ENCODE assay signal across 8 mouse cellular contexts in genomic region chr9:64810822-64811537, GRCm38 (mm10). TPM values are rescaled to one million over a fixed set of nuclear protein-coding genes. Genes with fewer than 3 reads are reported as not detected.
DNase-seq lines count a peak whose midpoint lies in the region; ATAC-seq and TF ChIP-seq lines count a peak whose summit lies in the region.

TSS of gene Dennd4a (plus strand) at chr9:64811340.

- peak; percentile 98 for DNase-seq in heart, postnatal 10 days
- DNase-seq in large intestine, adult 2 months (ENCODE audit: low read depth, low spot score), result peak; percentile 92
- DNase-seq in liver, postnatal 0 days, result peak; percentile 99
- DNase-seq in testis, postnatal 10 days (ENCODE audit: low spot score), result peak; percentile 97

- peak within 1 kb of the TSS; percentile 72 for H3K4me2 ChIP-seq in forebrain, embryonic 13.5 days
- H3K4me2 ChIP-seq in liver, postnatal 0 days (ENCODE audit: low read depth, low read length), result peak within 1 kb of the TSS; percentile 83
- peak within 1 kb of the TSS; percentile 57 for H3K4me2 ChIP-seq in neural tube, embryonic 14.5 days (ENCODE audit: low read depth, low read length)

- no peaks in the 10 kb centered on the region for H3K9me3 ChIP-seq in ES-Bruce4 (replicated peaks; ENCODE audit: control insufficient read depth, insufficient read depth, low read length, poor library complexity, severe bottlenecking)
- H3K9me3 ChIP-seq in forebrain, embryonic 13.5 days (replicated peaks), result no peaks in the 10 kb centered on the region
- no peaks in the 10 kb centered on the region for H3K9me3 ChIP-seq in liver, postnatal 0 days (ENCODE audit: low read length)
- H3K9me3 ChIP-seq in neural tube, embryonic 14.5 days (ENCODE audit: control insufficient read depth, low read length), result no peaks in the 10 kb centered on the region

- no peak for TF ChIP-seq POLR2A in ES-Bruce4 (IDR thresholded peaks at IDR 0.05; ENCODE audit: insufficient read depth, low read length)

- ATAC-seq in cerebellum, adult (ENCODE audit: insufficient number of reproducible peaks, low FRiP score, low TSS enrichment), result peak; percentile 98
- ATAC-seq in forebrain, embryonic 13.5 days, result peak; percentile 96
- ATAC-seq in liver, postnatal 0 days, result peak; percentile 92
- peak; percentile 98 for ATAC-seq in neural tube, embryonic 14.5 days (ENCODE audit: low read depth)

- H3K36me3 ChIP-seq in ES-Bruce4 (ENCODE audit: control insufficient read depth, insufficient read depth, low read length, poor library complexity, severe bottlenecking), result no peaks in the 10 kb centered on the region
- H3K36me3 ChIP-seq in forebrain, embryonic 13.5 days (ENCODE audit: poor library complexity, severe bottlenecking), result no peaks in the 10 kb centered on the region
- no peaks in the 10 kb centered on the region; the same call in 1 of the 2 replicates for H3K36me3 ChIP-seq in liver, postnatal 0 days (replicated peaks; ENCODE audit: insufficient read depth, low read length)
- no peaks in the 10 kb centered on the region for H3K36me3 ChIP-seq in neural tube, embryonic 14.5 days (ENCODE audit: control insufficient read depth, insufficient read depth, low read length)

- TF ChIP-seq EP300 in ES-Bruce4 (IDR thresholded peaks at IDR 0.05; ENCODE audit: insufficient read depth, low read depth, low read length), result no peak
- peak; percentile 70 for TF ChIP-seq EP300 in liver, postnatal 0 days (IDR thresholded peaks at IDR 0.05; ENCODE audit: low read depth)

- H3K27me3 ChIP-seq in ES-Bruce4 (ENCODE audit: control insufficient read depth, insufficient read depth, low read length, poor library complexity, severe bottlenecking), result no peaks in the 10 kb centered on the region
- no peaks in the 10 kb centered on the region for H3K27me3 ChIP-seq in forebrain, embryonic 13.5 days
- no peaks in the 10 kb centered on the region for H3K27me3 ChIP-seq in liver, postnatal 0 days (ENCODE audit: insufficient read depth, low read length)
- H3K27me3 ChIP-seq in neural tube, embryonic 14.5 days (ENCODE audit: control insufficient read depth, insufficient read depth, low read length), result no peaks in the 10 kb centered on the region

- H3K9ac ChIP-seq in ES-Bruce4 (ENCODE audit: low read depth, poor library complexity, severe bottlenecking), result peak within 1 kb of the TSS; percentile 73
- H3K9ac ChIP-seq in forebrain, embryonic 13.5 days, result peak within 1 kb of the TSS; percentile 77
- H3K9ac ChIP-seq in liver, postnatal 0 days (replicated peaks), result peak within 1 kb of the TSS; percentile 89
- peak within 1 kb of the TSS; percentile 76 for H3K9ac ChIP-seq in neural tube, embryonic 14.5 days (replicated peaks; ENCODE audit: low read depth, low read length)

- H3K4me3 ChIP-seq in ES-Bruce4 (ENCODE audit: low read depth, low read length), result peak within 1 kb of the TSS; percentile 93
- H3K4me3 ChIP-seq in forebrain, embryonic 13.5 days, result peak within 1 kb of the TSS; percentile 79
- peak within 1 kb of the TSS; percentile 98 for H3K4me3 ChIP-seq in liver, postnatal 0 days (ENCODE audit: low read depth, low read length)
- peak within 1 kb of the TSS; percentile 81 for H3K4me3 ChIP-seq in neural tube, embryonic 14.5 days (ENCODE audit: low read depth, low read length)

- 2% methylated on average over 42 of the region's 51 CpGs for WGBS in forebrain, embryonic 13.5 days
- under 1% methylated on average over 49 of the region's 51 CpGs for WGBS in large intestine, adult 2 months
- WGBS in liver, postnatal 0 days (ENCODE audit: insufficient replicate concordance), result under 1% methylated on average over 48 of the region's 51 CpGs
- WGBS in neural tube, embryonic 14.5 days, result under 1% methylated on average over 45 of the region's 51 CpGs

- intact Hi-C loops in heart, postnatal 10 days (cut with DNase I), result loop anchor here (2.0 to 5.0 kb wide), 3 partner anchors 24 to 74 kb away; partner anchors contain the start of gene Rab11a

- no peaks in the 10 kb centered on the region for H3K4me1 ChIP-seq in ES-Bruce4 (ENCODE audit: control insufficient read depth, insufficient read depth, low read length)
- peaks cover 18% of the 10 kb centered on the region for H3K4me1 ChIP-seq in forebrain, embryonic 13.5 days
- H3K4me1 ChIP-seq in liver, postnatal 0 days (ENCODE audit: insufficient read depth), result peaks cover 43% of the 10 kb centered on the region
- H3K4me1 ChIP-seq in neural tube, embryonic 14.5 days (ENCODE audit: control insufficient read depth, insufficient read depth, low read length), result peaks cover 7% of the 10 kb centered on the region; the same call in 1 of the 2 replicates

- H3K27ac ChIP-seq in ES-Bruce4 (ENCODE audit: insufficient read depth, low read length), result no peak within 1 kb of the TSS
- peak within 1 kb of the TSS; percentile 97 for H3K27ac ChIP-seq in forebrain, embryonic 13.5 days
- H3K27ac ChIP-seq in liver, postnatal 0 days (ENCODE audit: low read depth), result peak within 1 kb of the TSS; percentile 97
- peak within 1 kb of the TSS; percentile 98 for H3K27ac ChIP-seq in neural tube, embryonic 14.5 days (ENCODE audit: low read depth, low read length)

- TF ChIP-seq CTCF in ES-Bruce4 (IDR thresholded peaks at IDR 0.05; ENCODE audit: low read depth, low read length), result no peak
- TF ChIP-seq CTCF in liver, postnatal 0 days (IDR thresholded peaks at IDR 0.05; ENCODE audit: low read depth), result 0 out of 2 replicates have a peak, but pooled peaks have one; percentile 2

RNA-seq across cellular contexts. Expression of gene Dennd4a, which starts in this region (rescaled TPM):
- polyA plus RNA-seq in ES-Bruce4 (2011; ENCODE audit: insufficient read depth, insufficient read length, low read depth, missing spikeins), result 8.6 and 9.8 TPM in 2 replicates
- polyA plus RNA-seq in forebrain, embryonic 13.5 days (2015; fragmentation: Nextera tagmentation; extraction: Ambion mirVana), result 6.7 and 8.9 TPM in 2 replicates
- total RNA-seq in heart, postnatal 10 days (2021), result 10 to 100 TPM; 11.8 to 12.0 TPM
- polyA plus RNA-seq in large intestine, adult 2 months (2012; rRNA removed), result 3.5 and 3.8 TPM in 2 replicates
- polyA plus RNA-seq in liver, postnatal 0 days (2015; fragmentation: Nextera tagmentation; extraction: Ambion mirVana), result 13.7 TPM in 2 replicates
- 15.3 and 19.7 TPM in 2 replicates for polyA plus RNA-seq in neural tube, embryonic 14.5 days (2014; fragmentation: Nextera tagmentation; extraction: Ambion mirVana)
